Mouse (Mus musculus): Measurements from ENCODE around the gene Gm10309. TPM values are rescaled to one million over a fixed set of nuclear protein-coding genes. Genes with fewer than 3 reads are reported as not detected.

Gm10309 gene
- polyA plus RNA-seq (2017; shearing (Covaris generic)) = 0.96 TPM

GRCm38 (mm10) chr17:86505183-86505631, at the start of gene Gm10309:
TSS of gene Gm10309 (minus strand) at chr17:86505232.

Other genes starting within 250 kb of the Gm10309 start
- 0.54 TPM for gene Epas1, start 248.5 kb upstream of the Gm10309 start, polyA plus RNA-seq (2017; shearing (Covaris generic))

All from inflammation-experienced regulatory T-cells, adult 16 weeks (primary cell).